Mouse (Mus musculus): ENCODE measurements around the gene Tmem141. TPM values are rescaled to one million over a fixed set of nuclear protein-coding genes. Genes with fewer than 3 reads are reported as not detected.

Gene Tmem141
- polyA plus RNA-seq, 2 experiments: 26.8 to 30.3 TPM

DNA sequence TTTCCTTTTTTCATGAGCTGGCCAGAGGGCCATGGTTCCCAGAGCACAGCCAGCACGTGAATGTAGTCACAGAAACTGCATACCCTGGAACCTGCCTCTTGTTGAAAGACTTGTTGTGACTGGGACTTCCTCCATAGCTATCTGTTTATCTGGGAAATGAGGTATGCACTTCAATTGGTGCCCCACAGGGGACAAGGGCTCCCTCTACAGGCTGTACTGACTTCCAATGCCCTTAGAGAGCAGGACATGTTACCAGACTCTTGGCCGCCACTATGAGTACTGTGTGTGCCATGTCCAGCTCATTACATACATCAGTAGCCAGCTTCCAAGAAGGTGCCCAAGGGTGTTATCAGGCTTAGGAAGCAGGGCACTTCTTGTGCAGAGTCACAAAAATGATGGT, 29.9 kb downstream of the Tmem141 start:
- Histone ChIP-seq H3K4me3 (replicated peaks; ENCODE audit: low read length) (no peak overlapping the region), H3K36me3 (ENCODE audit: control insufficient read depth, insufficient read depth, low read length) (peaks cover 88% of the 10 kb centered on the region), H3K9me3 (ENCODE audit: control insufficient read depth, low read length) (no peaks in the 10 kb centered on the region), H3K4me1 (ENCODE audit: control insufficient read depth, insufficient read depth, low read length) (no peaks in the 10 kb centered on the region), H3K27me3 (ENCODE audit: control insufficient read depth, insufficient read depth, low read length) (no peaks in the 10 kb centered on the region), H3K9ac (ENCODE audit: low read depth, low read length, severe bottlenecking) (no peak overlapping the region), H3K4me2 (replicated peaks; ENCODE audit: low read depth, low read length, severe bottlenecking) (no peak overlapping the region), H3K27ac (replicated peaks; ENCODE audit: low read depth, low read length) (no peak overlapping the region)
- DNase-seq (ENCODE audit: low spot score) (no peak), ATAC-seq (ENCODE audit: low FRiP score, low read depth) (no peak)
- no peak for TF ChIP-seq POLR2A (IDR thresholded peaks at IDR 0.05; ENCODE audit: borderline replicate concordance, extremely low read depth, insufficient read depth, insufficient read length)
- WGBS: 90% methylated on average over 2 of the region's 2 CpGs

DNA sequence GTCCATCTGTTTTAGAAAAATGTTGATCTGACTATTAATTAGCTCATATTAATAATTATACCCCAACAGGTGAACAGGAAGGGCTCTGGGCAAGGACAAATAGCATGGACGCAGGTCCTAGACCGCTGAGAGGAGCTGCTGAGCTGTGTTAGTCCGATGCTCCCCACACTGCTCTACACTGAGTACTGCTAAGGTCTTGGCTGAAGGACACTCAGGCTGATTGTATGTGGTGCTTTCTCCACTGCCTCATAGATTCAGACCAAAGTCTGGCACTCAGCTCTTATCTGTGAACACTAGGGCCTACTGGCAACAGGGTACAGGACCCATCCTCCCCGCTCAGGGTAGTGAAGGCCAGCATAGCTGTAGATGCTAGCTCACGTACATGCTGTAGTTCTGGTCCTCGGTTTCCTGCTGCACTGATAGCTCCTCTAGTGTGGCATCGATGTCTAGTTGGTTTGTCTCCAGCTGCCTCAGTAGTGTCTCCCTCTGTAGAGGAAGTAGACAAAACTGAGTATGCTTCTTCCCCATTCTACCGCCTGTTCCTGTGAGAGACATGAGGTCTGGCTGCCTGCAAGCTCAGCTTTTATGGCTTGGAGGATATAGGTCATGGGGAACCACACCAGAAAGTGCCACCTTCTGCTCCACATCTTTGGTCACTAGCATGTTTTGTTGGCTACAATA, 33.4 kb downstream of the Tmem141 start:
- Histone ChIP-seq H3K4me2 (replicated peaks; ENCODE audit: low read depth, low read length, severe bottlenecking) (no peak overlapping the region), H3K27ac (replicated peaks; ENCODE audit: low read depth, low read length) (no peak overlapping the region), H3K36me3 (ENCODE audit: control insufficient read depth, insufficient read depth, low read length) (peaks cover 92% of the 10 kb centered on the region), H3K9ac (ENCODE audit: low read depth, low read length, severe bottlenecking) (no peak overlapping the region), H3K4me1 (ENCODE audit: control insufficient read depth, insufficient read depth, low read length) (no peaks in the 10 kb centered on the region), H3K4me3 (replicated peaks; ENCODE audit: low read length) (no peak overlapping the region), H3K27me3 (ENCODE audit: control insufficient read depth, insufficient read depth, low read length) (no peaks in the 10 kb centered on the region), H3K9me3 (ENCODE audit: control insufficient read depth, low read length) (no peaks in the 10 kb centered on the region)
- no peak for TF ChIP-seq POLR2A (IDR thresholded peaks at IDR 0.05; ENCODE audit: borderline replicate concordance, extremely low read depth, insufficient read depth, insufficient read length)
- no peak for DNase-seq (ENCODE audit: low spot score)
- WGBS: 91% methylated on average over 8 of the region's 8 CpGs
- no peak for ATAC-seq (ENCODE audit: low FRiP score, low read depth)

DNA sequence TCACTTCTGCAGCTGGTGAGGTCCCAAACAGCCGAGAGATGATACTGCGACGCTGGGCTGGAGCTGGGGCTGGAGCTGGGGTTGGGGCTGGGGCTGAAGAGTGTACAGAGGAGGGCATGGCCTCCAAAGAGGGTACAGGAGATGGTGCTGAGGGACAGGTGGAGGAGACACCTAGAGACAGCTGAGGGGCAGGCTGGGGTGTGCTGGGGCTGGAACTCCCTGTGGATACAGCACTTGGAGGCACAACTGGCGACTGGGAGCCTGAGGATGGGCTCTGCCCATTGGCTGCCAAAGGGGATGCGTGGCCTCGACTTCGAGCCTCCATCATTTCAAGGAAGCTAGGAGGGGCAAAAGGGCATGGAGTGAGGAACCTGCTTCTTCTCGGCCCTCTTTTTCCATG, 34.5 kb downstream of the Tmem141 start:
- peaks cover 88% of the 10 kb centered on the region for H3K36me3 ChIP-seq (ENCODE audit: control insufficient read depth, insufficient read depth, low read length)
- no peak for DNase-seq (ENCODE audit: low spot score)
- H3K27me3 ChIP-seq (ENCODE audit: control insufficient read depth, insufficient read depth, low read length): no peaks in the 10 kb centered on the region
- no peak for TF ChIP-seq POLR2A (IDR thresholded peaks at IDR 0.05; ENCODE audit: borderline replicate concordance, extremely low read depth, insufficient read depth, insufficient read length)
- H3K4me1 ChIP-seq (ENCODE audit: control insufficient read depth, insufficient read depth, low read length): peaks cover 3% of the 10 kb centered on the region; the same call in 1 of the 2 replicates
- H3K27ac ChIP-seq (replicated peaks; ENCODE audit: low read depth, low read length): no peak overlapping the region
- no peak overlapping the region for H3K4me3 ChIP-seq (replicated peaks; ENCODE audit: low read length)
- no peaks in the 10 kb centered on the region for H3K9me3 ChIP-seq (ENCODE audit: control insufficient read depth, low read length)
- ATAC-seq (ENCODE audit: low FRiP score, low read depth): no peak
- no peak overlapping the region for H3K4me2 ChIP-seq (replicated peaks; ENCODE audit: low read depth, low read length, severe bottlenecking)
- no peak overlapping the region for H3K9ac ChIP-seq (ENCODE audit: low read depth, low read length, severe bottlenecking)
- 82% methylated on average over 7 of the region's 8 CpGs for WGBS

DNA sequence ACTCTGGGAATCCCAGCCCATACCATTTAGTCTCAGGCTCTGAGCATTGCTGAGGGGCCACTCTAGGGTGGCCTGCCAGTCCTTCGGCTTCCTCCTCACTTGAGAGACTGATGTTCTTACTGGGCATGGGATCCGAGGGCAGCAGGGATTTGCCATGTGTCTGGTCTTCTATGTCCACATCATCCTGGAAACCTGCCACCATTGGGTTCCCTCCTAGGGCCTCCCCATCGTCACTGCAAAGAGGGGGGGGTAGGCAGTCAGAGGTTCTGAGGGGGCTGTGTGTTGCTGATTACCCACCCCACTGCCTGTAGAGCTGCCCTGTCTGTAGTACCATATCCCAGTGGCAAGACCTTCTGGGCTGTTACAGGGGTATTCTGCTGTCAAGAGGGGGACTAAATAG, 36.2 kb downstream of the Tmem141 start:
- Histone ChIP-seq H3K4me1 (ENCODE audit: control insufficient read depth, insufficient read depth, low read length) (peaks cover 11% of the 10 kb centered on the region; the same call in 1 of the 2 replicates), H3K9me3 (ENCODE audit: control insufficient read depth, low read length) (no peaks in the 10 kb centered on the region), H3K9ac (ENCODE audit: low read depth, low read length, severe bottlenecking) (no peak overlapping the region), H3K27me3 (ENCODE audit: control insufficient read depth, insufficient read depth, low read length) (peaks cover 7% of the 10 kb centered on the region), H3K27ac (replicated peaks; ENCODE audit: low read depth, low read length) (no peak overlapping the region), H3K4me2 (replicated peaks; ENCODE audit: low read depth, low read length, severe bottlenecking) (no peak overlapping the region), H3K36me3 (ENCODE audit: control insufficient read depth, insufficient read depth, low read length) (peaks cover 72% of the 10 kb centered on the region), H3K4me3 (replicated peaks; ENCODE audit: low read length) (no peak overlapping the region)
- no peak for TF ChIP-seq POLR2A (IDR thresholded peaks at IDR 0.05; ENCODE audit: borderline replicate concordance, extremely low read depth, insufficient read depth, insufficient read length)
- ATAC-seq (ENCODE audit: low FRiP score, low read depth) (no peak), DNase-seq (ENCODE audit: low spot score) (no peak)
- WGBS: 84% methylated on average over 3 of the region's 3 CpGs

DNA sequence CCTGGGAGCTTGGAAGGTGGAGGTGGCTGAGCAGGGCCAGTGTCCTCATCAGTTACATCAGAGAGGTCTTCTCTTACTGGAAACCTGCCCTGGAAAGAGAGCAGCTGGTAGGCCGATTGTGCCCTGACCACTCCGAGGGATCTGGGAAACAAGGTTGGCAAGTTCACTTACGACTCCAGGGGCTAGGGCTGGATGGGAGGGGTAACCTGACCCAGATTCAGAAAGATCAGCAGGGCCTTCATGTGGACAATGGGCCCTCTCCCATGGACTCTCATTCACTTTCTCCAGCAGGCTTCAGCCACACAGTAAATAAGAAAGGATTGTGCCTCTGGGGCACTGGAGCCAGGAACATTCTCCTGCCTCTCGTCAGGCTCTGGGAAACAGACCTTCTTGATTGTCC, 36.9 kb downstream of the Tmem141 start:
- no peak for ATAC-seq (ENCODE audit: low FRiP score, low read depth)
- Histone ChIP-seq H3K36me3 (ENCODE audit: control insufficient read depth, insufficient read depth, low read length) (peaks cover 68% of the 10 kb centered on the region), H3K27ac (replicated peaks; ENCODE audit: low read depth, low read length) (no peak overlapping the region), H3K27me3 (ENCODE audit: control insufficient read depth, insufficient read depth, low read length) (peaks cover 15% of the 10 kb centered on the region), H3K9me3 (ENCODE audit: control insufficient read depth, low read length) (no peaks in the 10 kb centered on the region), H3K4me3 (replicated peaks; ENCODE audit: low read length) (no peak overlapping the region), H3K9ac (ENCODE audit: low read depth, low read length, severe bottlenecking) (no peak overlapping the region), H3K4me2 (replicated peaks; ENCODE audit: low read depth, low read length, severe bottlenecking) (no peak overlapping the region), H3K4me1 (ENCODE audit: control insufficient read depth, insufficient read depth, low read length) (peaks cover 14% of the 10 kb centered on the region)
- no peak for DNase-seq (ENCODE audit: low spot score)
- WGBS: 87% methylated on average over 4 of the region's 4 CpGs
- TF ChIP-seq POLR2A (IDR thresholded peaks at IDR 0.05; ENCODE audit: borderline replicate concordance, extremely low read depth, insufficient read depth, insufficient read length): no peak
